In genomic region chr12:108333056-108333455, GRCm38 (mm10) we compare ENCODE assay signal across 8 mouse cellular contexts. TPM values are rescaled to one million over a fixed set of nuclear protein-coding genes. Genes with fewer than 3 reads are reported as not detected.
A peak's percentile ranks its signal among the peaks of the same experiment; 100 is the strongest.
DNase-seq lines count a peak whose midpoint lies in the region; ATAC-seq and TF ChIP-seq lines count a peak whose summit lies in the region.

No protein-coding gene starts in this region.

- DNase-seq in CH12.LX (ENCODE audit: extremely low read depth): peak; percentile 72
- DNase-seq in cerebellum, adult 11 months: peak; percentile 83
- DNase-seq in heart, postnatal 25 days (ENCODE audit: low spot score): peak; percentile 80
- peak; percentile 31 for DNase-seq in large intestine, adult 2 months (ENCODE audit: low read depth, low spot score)
- DNase-seq in stomach, postnatal 0 days (ENCODE audit: low spot score): peak; percentile 89

- intact Hi-C loops in heart, postnatal 25 days (cut with DNase I): no loop called here

- no peak; the same call in 1 of the 2 replicates for TF ChIP-seq RAD21 in CH12.LX (IDR thresholded peaks at IDR 0.05; ENCODE audit: low read depth, low read length)

- ATAC-seq in forebrain, embryonic 16.5 days: peak; percentile 34
- ATAC-seq in liver, embryonic 16.5 days (ENCODE audit: low read depth): peak; percentile 19; the same call in 1 of the 2 replicates
- peak; percentile 35 for ATAC-seq in neural tube, embryonic 12.5 days (ENCODE audit: low FRiP score, low read depth)
- peak; percentile 56 for ATAC-seq in stomach, postnatal 0 days (ENCODE audit: low FRiP score, low TSS enrichment)

- WGBS in forebrain, embryonic 16.5 days: under 1% methylated on average over 16 of the region's 16 CpGs
- WGBS in large intestine, adult 2 months: under 1% methylated on average over 16 of the region's 16 CpGs
- WGBS in liver, embryonic 16.5 days (ENCODE audit: insufficient replicate concordance): under 1% methylated on average over 16 of the region's 16 CpGs
- under 1% methylated on average over 16 of the region's 16 CpGs for WGBS in neural tube, embryonic 12.5 days
- 2% methylated on average over 16 of the region's 16 CpGs for WGBS in stomach, postnatal 0 days

- H3K27ac ChIP-seq in CH12.LX (ENCODE audit: insufficient read depth, low read depth): no peak overlapping the region
- no peak overlapping the region; the same call in 1 of the 2 replicates for H3K27ac ChIP-seq in forebrain, embryonic 16.5 days (ENCODE audit: low read length)
- H3K27ac ChIP-seq in liver, embryonic 16.5 days (ENCODE audit: low read length): no peak overlapping the region
- H3K27ac ChIP-seq in neural tube, embryonic 12.5 days: no peak overlapping the region
- peak overlapping the region; percentile 70 for H3K27ac ChIP-seq in stomach, postnatal 0 days (replicated peaks)

- H3K36me3 ChIP-seq in CH12.LX (replicated peaks in 1 of 2; ENCODE audit: control insufficient read depth in 1 of 2, insufficient read depth in 1 of 2, low read length in 1 of 2): no peaks in the 10 kb centered on the region
- no peaks in the 10 kb centered on the region for H3K36me3 ChIP-seq in forebrain, embryonic 16.5 days (ENCODE audit: control insufficient read depth, insufficient read depth)
- H3K36me3 ChIP-seq in liver, embryonic 16.5 days (ENCODE audit: control insufficient read depth, insufficient read depth): no peaks in the 10 kb centered on the region
- no peaks in the 10 kb centered on the region for H3K36me3 ChIP-seq in neural tube, embryonic 12.5 days
- H3K36me3 ChIP-seq in stomach, postnatal 0 days (ENCODE audit: control insufficient read depth, insufficient read depth, low read length): no peaks in the 10 kb centered on the region

- H3K4me2 ChIP-seq in CH12.LX (ENCODE audit: insufficient read depth, low read depth, poor library complexity, severe bottlenecking): no peak overlapping the region
- H3K4me2 ChIP-seq in forebrain, embryonic 16.5 days (ENCODE audit: low read length): peak overlapping the region; percentile 97
- H3K4me2 ChIP-seq in liver, embryonic 16.5 days (ENCODE audit: low read depth, low read length): peak overlapping the region; percentile 78
- peak overlapping the region; percentile 99 for H3K4me2 ChIP-seq in neural tube, embryonic 12.5 days (replicated peaks)
- peak overlapping the region; percentile 98 for H3K4me2 ChIP-seq in stomach, postnatal 0 days (replicated peaks; ENCODE audit: low read depth)

- H3K4me3 ChIP-seq in CH12.LX (replicated peaks in 1 of 3; ENCODE audit: low read depth in 2 of 3, low read length in 2 of 3, poor library complexity in 1 of 3): peak overlapping the region in 2 of 3 experiments; percentile 10 to 37
- H3K4me3 ChIP-seq in forebrain, embryonic 16.5 days (replicated peaks; ENCODE audit: low read length): peak overlapping the region; percentile 70
- peak overlapping the region; percentile 56 for H3K4me3 ChIP-seq in liver, embryonic 16.5 days (ENCODE audit: low read depth, low read length)
- peak overlapping the region; percentile 63 for H3K4me3 ChIP-seq in neural tube, embryonic 12.5 days
- H3K4me3 ChIP-seq in stomach, postnatal 0 days (ENCODE audit: low read depth, low read length): peak overlapping the region; percentile 41

- no peak for TF ChIP-seq EP300 in CH12.LX (IDR thresholded peaks at IDR 0.05; ENCODE audit: low read length)
- no peak for TF ChIP-seq EP300 in stomach, postnatal 0 days (optimal IDR thresholded peaks at IDR 0.05)

- peaks cover 12% of the 10 kb centered on the region for H3K9me3 ChIP-seq in CH12.LX (replicated peaks; ENCODE audit: low read length)
- H3K9me3 ChIP-seq in forebrain, embryonic 16.5 days (ENCODE audit: control insufficient read depth, low read length): no peaks in the 10 kb centered on the region
- no peaks in the 10 kb centered on the region for H3K9me3 ChIP-seq in liver, embryonic 16.5 days (replicated peaks; ENCODE audit: control insufficient read depth, low read length)
- H3K9me3 ChIP-seq in neural tube, embryonic 12.5 days: no peaks in the 10 kb centered on the region
- H3K9me3 ChIP-seq in stomach, postnatal 0 days (ENCODE audit: control insufficient read depth, low read length): no peaks in the 10 kb centered on the region

- no peaks in the 10 kb centered on the region for H3K79me2 ChIP-seq in CH12.LX (replicated peaks; ENCODE audit: control insufficient read depth, extremely low read depth, insufficient read depth, poor library complexity, severe bottlenecking)

- peaks cover 63% of the 10 kb centered on the region for H3K27me3 ChIP-seq in CH12.LX (replicated peaks)
- 0 out of 2 replicates have a peak, but pooled peaks cover 3% of the 10 kb centered on the region for H3K27me3 ChIP-seq in forebrain, embryonic 16.5 days (replicated peaks; ENCODE audit: control insufficient read depth, insufficient read depth, low read length)
- peaks cover 55% of the 10 kb centered on the region for H3K27me3 ChIP-seq in liver, embryonic 16.5 days (ENCODE audit: control insufficient read depth, insufficient read depth, low read depth, low read length)
- H3K27me3 ChIP-seq in neural tube, embryonic 12.5 days (replicated peaks): peaks cover 25% of the 10 kb centered on the region
- H3K27me3 ChIP-seq in stomach, postnatal 0 days (ENCODE audit: control insufficient read depth, insufficient read depth, low read length): no peaks in the 10 kb centered on the region

- TF ChIP-seq POLR2A in CH12.LX (IDR thresholded peaks at IDR 0.05; ENCODE audit: low read depth, low read length): no peak

- in situ Hi-C loops in CH12.LX (cut with MboI; ENCODE audit: low pct_ligation_motif_present, low pct_unique_long_range_greater_than_20kb, low sequenced_read_pairs): no loop called here

- H3K9ac ChIP-seq in CH12.LX (ENCODE audit: insufficient read depth, low read depth): no peak overlapping the region
- no peak overlapping the region; the same call in 1 of the 2 replicates for H3K9ac ChIP-seq in forebrain, embryonic 16.5 days (replicated peaks; ENCODE audit: low read depth, low read length)
- H3K9ac ChIP-seq in liver, embryonic 16.5 days (ENCODE audit: low read depth, low read length): peak overlapping the region; percentile 12; the same call in 1 of the 2 replicates
- 0 out of 2 replicates have a peak overlapping the region, but pooled peaks have one; percentile 17 for H3K9ac ChIP-seq in neural tube, embryonic 12.5 days
- peak overlapping the region; percentile 43; the same call in 1 of the 2 replicates for H3K9ac ChIP-seq in stomach, postnatal 0 days (ENCODE audit: low read length)

- H3K4me1 ChIP-seq in CH12.LX (ENCODE audit: control insufficient read depth in 1 of 2, insufficient read depth in 2 of 2): peaks cover 0 to 15% of the 10 kb centered on the region in 2 experiments; a peak in 2 of 4 replicates
- peaks cover 26% of the 10 kb centered on the region for H3K4me1 ChIP-seq in forebrain, embryonic 16.5 days (replicated peaks; ENCODE audit: control insufficient read depth, insufficient read depth, low read length)
- H3K4me1 ChIP-seq in liver, embryonic 16.5 days (ENCODE audit: control insufficient read depth, low read depth, low read length): peaks cover 13% of the 10 kb centered on the region
- H3K4me1 ChIP-seq in neural tube, embryonic 12.5 days: peaks cover 25% of the 10 kb centered on the region
- H3K4me1 ChIP-seq in stomach, postnatal 0 days (replicated peaks; ENCODE audit: control insufficient read depth, insufficient read depth): no peaks in the 10 kb centered on the region

- TF ChIP-seq CTCF in CH12.LX (conservative IDR thresholded peaks at IDR 0.05 in 1 of 2, IDR thresholded peaks at IDR 0.05 in 1 of 2; ENCODE audit: low read depth in 2 of 2, low read length in 2 of 2): peak; percentile 42 to 73; a peak in 3 of 4 replicates
- peak; percentile 99 for TF ChIP-seq CTCF in stomach, postnatal 0 days (IDR thresholded peaks at IDR 0.05; ENCODE audit: low read depth)

- dilution Hi-C loops in CH12.LX (cut with MboI; ENCODE audit: extremely low pct_ligation_motif_present, extremely low pct_unique_long_range_greater_than_20kb, low sequenced_read_pairs): no loop called here

RNA-seq across cellular contexts. Expression of gene Cyp46a1, which starts 1.1 kb away (rescaled TPM):
- total RNA-seq in CH12.LX (2012; rRNA removed) (not detected in 2 replicates), CH12.LX (2014; rRNA removed) (not detected in 2 replicates)
- polyA plus RNA-seq in CH12.LX (2012; ENCODE audit: insufficient read length, low read depth): not detected in 2 replicates
- polyA plus RNA-seq in forebrain, embryonic 16.5 days (2015; fragmentation: Nextera tagmentation; extraction: Ambion mirVana): 23.8 and 28.4 TPM in 2 replicates
- under 1 TPM; 0.31 to 0.36 TPM for total RNA-seq in heart, postnatal 25 days (2021)
- polyA plus RNA-seq in large intestine, adult 2 months (2012; rRNA removed): 0.51 and 0.53 TPM in 2 replicates
- polyA plus RNA-seq in liver, embryonic 16.5 days (2015; fragmentation: Nextera tagmentation; extraction: Ambion mirVana): 0.25 TPM in 2 replicates
- polyA plus RNA-seq in neural tube, embryonic 12.5 days (2016; fragmentation: Nextera tagmentation; extraction: Ambion mirVana): 12.7 and 19.0 TPM in 2 replicates
- 1.3 and 2.1 TPM in 2 replicates for polyA plus RNA-seq in stomach, postnatal 0 days (2015; fragmentation: Nextera tagmentation; extraction: Ambion mirVana)

RNA-seq across cellular contexts. Expression of gene Hhipl1, which starts 27.0 kb away (rescaled TPM):
- total RNA-seq in CH12.LX (2012; rRNA removed) (not detected in 2 replicates), CH12.LX (2014; rRNA removed) (not detected in 2 replicates)
- polyA plus RNA-seq in CH12.LX (2012; ENCODE audit: insufficient read length, low read depth): not detected in 2 replicates
- 1.6 and 2.3 TPM in 2 replicates for polyA plus RNA-seq in forebrain, embryonic 16.5 days (2015; fragmentation: Nextera tagmentation; extraction: Ambion mirVana)
- total RNA-seq in heart, postnatal 25 days (2021): 1 to 10 TPM in 1 of 2 experiments, under 1 TPM in 1; 0.95 to 1.7 TPM
- 0.40 and 0.66 TPM in 2 replicates for polyA plus RNA-seq in large intestine, adult 2 months (2012; rRNA removed)
- polyA plus RNA-seq in liver, embryonic 16.5 days (2015; fragmentation: Nextera tagmentation; extraction: Ambion mirVana): 0.05 TPM in 1 of 2 replicates, not detected in the other
- 2.1 and 2.3 TPM in 2 replicates for polyA plus RNA-seq in neural tube, embryonic 12.5 days (2016; fragmentation: Nextera tagmentation; extraction: Ambion mirVana)
- polyA plus RNA-seq in stomach, postnatal 0 days (2015; fragmentation: Nextera tagmentation; extraction: Ambion mirVana): 0.23 and 0.24 TPM in 2 replicates

RNA-seq across cellular contexts. Expression of gene Eml1, which starts 37.7 kb away (rescaled TPM):
- total RNA-seq in CH12.LX (2012; rRNA removed) (not detected in 2 replicates), CH12.LX (2014; rRNA removed) (not detected in 2 replicates)
- not detected in 2 replicates for polyA plus RNA-seq in CH12.LX (2012; ENCODE audit: insufficient read length, low read depth)
- polyA plus RNA-seq in forebrain, embryonic 16.5 days (2015; fragmentation: Nextera tagmentation; extraction: Ambion mirVana): 86.7 and 88.4 TPM in 2 replicates
- total RNA-seq in heart, postnatal 25 days (2021): 10 to 100 TPM; 76.4 to 78.6 TPM
- 27.0 and 27.9 TPM in 2 replicates for polyA plus RNA-seq in large intestine, adult 2 months (2012; rRNA removed)
- polyA plus RNA-seq in liver, embryonic 16.5 days (2015; fragmentation: Nextera tagmentation; extraction: Ambion mirVana): 6.4 TPM in 2 replicates
- 108 and 122 TPM in 2 replicates for polyA plus RNA-seq in neural tube, embryonic 12.5 days (2016; fragmentation: Nextera tagmentation; extraction: Ambion mirVana)
- 53.8 and 54.6 TPM in 2 replicates for polyA plus RNA-seq in stomach, postnatal 0 days (2015; fragmentation: Nextera tagmentation; extraction: Ambion mirVana)

RNA-seq across cellular contexts. Expression of gene Ccdc85c, which starts 57.8 kb away (rescaled TPM):
- total RNA-seq in CH12.LX (2012; rRNA removed): 14.0 and 14.6 TPM in 2 replicates
- total RNA-seq in CH12.LX (2014; rRNA removed): 14.6 and 15.2 TPM in 2 replicates
- polyA plus RNA-seq in CH12.LX (2012; ENCODE audit: insufficient read length, low read depth): 25.1 and 32.4 TPM in 2 replicates
- 12.0 and 12.9 TPM in 2 replicates for polyA plus RNA-seq in forebrain, embryonic 16.5 days (2015; fragmentation: Nextera tagmentation; extraction: Ambion mirVana)
- total RNA-seq in heart, postnatal 25 days (2021): 10 to 100 TPM; 36.4 to 40.9 TPM
- polyA plus RNA-seq in large intestine, adult 2 months (2012; rRNA removed): 40.1 and 49.3 TPM in 2 replicates
- 1.2 and 1.3 TPM in 2 replicates for polyA plus RNA-seq in liver, embryonic 16.5 days (2015; fragmentation: Nextera tagmentation; extraction: Ambion mirVana)
- 14.5 and 20.4 TPM in 2 replicates for polyA plus RNA-seq in neural tube, embryonic 12.5 days (2016; fragmentation: Nextera tagmentation; extraction: Ambion mirVana)
- polyA plus RNA-seq in stomach, postnatal 0 days (2015; fragmentation: Nextera tagmentation; extraction: Ambion mirVana): 6.7 and 7.0 TPM in 2 replicates

Comparison
In these comparisons a context has a peak if more than half of its experiments do, and no peak if none do; other contexts are left out.
1. DNase-seq: peak in every context shown above with its lines; median percentile 89 in stomach, postnatal 0 days; 83 in cerebellum, adult 11 months; 80 in heart, postnatal 25 days; 72 in CH12.LX; 31 in large intestine, adult 2 months.
2. H3K9ac ChIP-seq: peak in liver, embryonic 16.5 days (single experiment), neural tube, embryonic 12.5 days (single experiment) and stomach, postnatal 0 days (single experiment); none in CH12.LX (single experiment) and forebrain, embryonic 16.5 days (single experiment).
3. Peak in every context shown above with its lines, with median percentiles within 50 percentile points of each other: H3K4me3 ChIP-seq and ATAC-seq.